Mouse (Mus musculus): Measurements from ENCODE around the gene Ddx56. TPM values are rescaled to one million over a fixed set of nuclear protein-coding genes. Genes with fewer than 3 reads are reported as not detected.
"Not testable (repeated sequence)": the region's sequence is repeated elsewhere in the genome, so short reads cannot be mapped to it uniquely, and the experiment has no call there.

Gene Ddx56
- polyA plus RNA-seq, 1 experiment from 2014 or later, result 80.5 TPM

DNA sequence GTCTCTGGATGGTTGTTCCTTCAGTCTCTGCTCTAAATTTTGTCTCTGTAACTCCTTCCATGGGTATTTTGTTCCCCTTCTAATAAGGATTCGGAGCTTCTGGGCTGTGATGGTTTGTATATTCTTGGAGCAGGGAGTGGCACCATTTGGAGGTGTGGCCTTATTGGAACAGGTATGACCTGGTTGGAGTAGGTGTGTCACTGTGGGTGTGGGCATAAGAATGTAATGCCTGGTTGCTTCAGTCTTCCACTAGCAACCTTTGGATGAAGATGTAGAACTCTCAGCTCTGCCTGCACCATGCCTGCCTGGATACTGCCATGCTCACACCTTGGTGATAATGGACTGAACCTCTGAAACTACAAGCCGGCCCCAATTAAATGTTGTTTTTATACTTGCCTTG lies 13.0 kb downstream of the Ddx56 start:
- not testable (repeated sequence) for H3K27me3 ChIP-seq; H3K9me3 ChIP-seq (replicated peaks); H3K9ac ChIP-seq; H3K4me3 ChIP-seq; ATAC-seq (ENCODE audit: low FRiP score); H3K4me1 ChIP-seq; H3K4me2 ChIP-seq (replicated peaks); H3K27ac ChIP-seq
- 94% methylated on average over 2 of the region's 2 CpGs for WGBS
- peaks cover 23% of the 10 kb centered on the region for H3K36me3 ChIP-seq

DNA sequence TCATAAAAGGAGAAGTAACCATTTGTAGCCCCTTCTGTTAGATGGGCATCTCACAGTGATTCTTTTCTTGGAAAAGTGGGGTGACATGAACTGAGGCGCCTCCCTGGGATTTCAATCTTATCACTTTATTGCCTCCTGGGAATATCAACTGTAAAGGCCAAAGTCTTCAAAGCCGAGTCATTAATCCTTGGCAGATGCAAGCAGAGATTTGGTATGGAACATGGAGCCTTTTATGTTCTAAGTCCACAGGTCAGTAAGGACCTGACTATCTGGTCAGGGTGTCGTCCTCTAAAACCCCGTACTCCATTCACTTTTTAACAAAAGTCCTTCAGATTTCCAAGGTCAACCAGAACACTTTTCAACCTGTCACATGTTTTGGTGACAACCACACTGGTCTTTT lies 14.7 kb downstream of the Ddx56 start:
- no peak overlapping the region for H3K27ac ChIP-seq
- no peak overlapping the region for H3K4me3 ChIP-seq
- no peaks in the 10 kb centered on the region for H3K9me3 ChIP-seq (replicated peaks)
- H3K36me3 ChIP-seq, result peaks cover 6% of the 10 kb centered on the region
- no peaks in the 10 kb centered on the region for H3K27me3 ChIP-seq
- no peak for ATAC-seq (ENCODE audit: low FRiP score)
- H3K9ac ChIP-seq, result no peak overlapping the region
- 87% methylated on average over 4 of the region's 4 CpGs for WGBS
- no peak overlapping the region for H3K4me2 ChIP-seq (replicated peaks)
- H3K4me1 ChIP-seq, result no peaks in the 10 kb centered on the region

DNA sequence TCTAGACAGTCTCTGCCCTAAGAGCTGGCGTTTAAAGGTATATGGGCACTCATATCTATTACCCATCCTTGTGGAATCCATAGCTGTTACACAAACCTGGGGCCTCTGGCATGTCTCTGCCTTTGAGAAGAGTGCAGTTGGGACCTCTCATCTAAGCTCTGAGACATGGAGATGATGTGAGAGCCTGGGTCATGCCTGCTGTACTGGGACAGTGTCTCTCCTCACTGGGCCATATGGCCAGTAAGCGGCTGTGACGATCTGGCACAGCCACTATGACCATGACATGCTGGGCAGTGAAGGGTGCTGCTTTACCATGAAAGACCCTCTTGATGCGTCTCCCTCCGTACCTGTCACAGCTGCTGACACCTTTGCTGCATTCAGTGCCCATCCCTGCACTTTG lies 15.3 kb downstream of the Ddx56 start:
- Histone ChIP-seq H3K4me3 (no peak overlapping the region), H3K27ac (no peak overlapping the region), H3K4me2 (replicated peaks) (no peak overlapping the region), H3K27me3 (no peaks in the 10 kb centered on the region), H3K36me3 (no peaks in the 10 kb centered on the region), H3K9me3 (replicated peaks) (no peaks in the 10 kb centered on the region), H3K4me1 (no peaks in the 10 kb centered on the region), H3K9ac (no peak overlapping the region)
- 88% methylated on average over 5 of the region's 5 CpGs for WGBS
- no peak for ATAC-seq (ENCODE audit: low FRiP score)

DNA sequence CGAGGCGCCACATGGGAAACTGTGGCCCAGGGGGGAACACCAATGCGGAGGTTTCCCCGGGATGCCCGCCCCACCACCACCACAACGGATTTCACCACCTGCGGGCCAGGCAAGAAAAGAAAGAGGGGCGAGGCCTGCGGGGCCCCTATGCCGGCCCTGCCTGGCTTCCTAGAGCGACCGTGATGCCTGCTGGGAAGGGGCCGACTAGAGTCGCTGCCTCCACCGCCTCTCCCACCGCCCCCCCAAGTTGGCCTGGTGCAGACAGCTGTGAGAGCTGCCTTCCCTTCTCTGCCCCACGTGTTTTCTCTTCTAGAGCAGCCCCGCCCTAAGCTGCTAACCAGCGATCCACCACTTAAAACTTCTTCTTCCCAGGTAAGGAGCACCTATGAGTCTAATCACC lies 22.9 kb downstream of the Ddx56 start:
- WGBS, result 51% methylated on average over 19 of the region's 19 CpGs
- Histone ChIP-seq H3K27ac (no peak overlapping the region), H3K4me3 (no peak overlapping the region)

DNA sequence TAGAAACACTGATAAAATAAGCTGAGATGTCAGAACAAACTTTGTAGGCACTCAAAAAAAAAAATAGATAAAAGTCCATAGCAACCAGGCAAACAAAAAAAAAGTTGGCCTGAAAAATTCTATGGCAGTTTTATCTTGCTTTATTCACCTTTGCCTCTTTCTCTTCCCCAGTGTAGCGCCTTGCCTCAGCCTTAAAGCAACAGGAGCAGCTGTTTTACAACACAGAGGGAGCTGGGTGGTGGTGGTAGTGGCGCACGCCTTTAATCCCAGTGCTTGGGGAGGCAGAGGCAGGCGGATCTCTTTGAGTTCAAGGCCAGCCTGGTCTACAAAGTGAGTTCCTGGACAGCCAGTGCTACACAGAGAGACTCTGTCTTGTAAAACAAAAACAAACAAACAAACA lies 34.5 kb downstream of the Ddx56 start:
- Histone ChIP-seq H3K9me3 (replicated peaks) (peaks cover 7% of the 10 kb centered on the region; the same call in 1 of the 2 replicates), H3K36me3 (no peaks in the 10 kb centered on the region), H3K4me3 (no peak overlapping the region), H3K27ac (no peak overlapping the region), H3K4me1 (no peaks in the 10 kb centered on the region), H3K9ac (no peak overlapping the region), H3K27me3 (no peaks in the 10 kb centered on the region), H3K4me2 (replicated peaks) (no peak overlapping the region)
- WGBS, result 83% methylated on average over 4 of the region's 4 CpGs
- ATAC-seq (ENCODE audit: low FRiP score), result no peak

More for the DNA sequence above, 22.9 kb downstream of the Ddx56 start:
- Histone ChIP-seq H3K36me3 (no peaks in the 10 kb centered on the region), H3K27me3 (no peaks in the 10 kb centered on the region), H3K4me2 (replicated peaks) (no peak overlapping the region), H3K9me3 (replicated peaks) (no peaks in the 10 kb centered on the region), H3K4me1 (no peaks in the 10 kb centered on the region), H3K9ac (no peak overlapping the region)
- ATAC-seq (ENCODE audit: low FRiP score), result no peak

DNA sequence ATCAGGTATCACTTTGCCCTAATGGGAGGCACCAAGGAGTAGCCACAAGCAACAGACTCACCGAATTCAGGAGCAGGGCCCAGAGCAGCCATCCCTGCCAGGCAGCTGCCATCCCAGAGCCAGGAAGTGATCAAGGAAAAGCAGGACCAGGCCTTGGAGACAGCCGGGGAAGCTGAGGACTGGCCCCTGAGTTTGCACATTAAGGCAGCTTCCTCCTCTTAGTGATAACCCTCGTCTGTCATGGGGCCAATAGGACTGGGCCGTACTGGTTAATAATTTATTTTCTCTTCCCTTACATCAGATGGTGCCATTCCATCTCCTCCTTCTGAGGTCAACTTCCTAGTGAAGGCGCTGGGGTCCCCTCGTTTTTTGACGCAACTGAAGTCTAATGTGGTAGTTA lies 37.6 kb downstream of the Ddx56 start, which contains the start of gene Npc1l1:
Gene Npc1l1, minus strand, starts transcription at position 132 of the 400 bp plus-strand sequence.
- H3K27ac ChIP-seq, result no peak within 1 kb of the TSS
- H3K36me3 ChIP-seq, result no peaks in the 10 kb centered on the region
- no peak within 1 kb of the TSS for H3K4me2 ChIP-seq (replicated peaks)
- WGBS, result 80% methylated on average over 7 of the region's 7 CpGs
- H3K27me3 ChIP-seq, result no peaks in the 10 kb centered on the region
- ATAC-seq (ENCODE audit: low FRiP score), result no peak
- no peak within 1 kb of the TSS for H3K4me3 ChIP-seq
- no peak within 1 kb of the TSS for H3K9ac ChIP-seq
- no peaks in the 10 kb centered on the region for H3K9me3 ChIP-seq (replicated peaks)
- no peaks in the 10 kb centered on the region for H3K4me1 ChIP-seq

DNA sequence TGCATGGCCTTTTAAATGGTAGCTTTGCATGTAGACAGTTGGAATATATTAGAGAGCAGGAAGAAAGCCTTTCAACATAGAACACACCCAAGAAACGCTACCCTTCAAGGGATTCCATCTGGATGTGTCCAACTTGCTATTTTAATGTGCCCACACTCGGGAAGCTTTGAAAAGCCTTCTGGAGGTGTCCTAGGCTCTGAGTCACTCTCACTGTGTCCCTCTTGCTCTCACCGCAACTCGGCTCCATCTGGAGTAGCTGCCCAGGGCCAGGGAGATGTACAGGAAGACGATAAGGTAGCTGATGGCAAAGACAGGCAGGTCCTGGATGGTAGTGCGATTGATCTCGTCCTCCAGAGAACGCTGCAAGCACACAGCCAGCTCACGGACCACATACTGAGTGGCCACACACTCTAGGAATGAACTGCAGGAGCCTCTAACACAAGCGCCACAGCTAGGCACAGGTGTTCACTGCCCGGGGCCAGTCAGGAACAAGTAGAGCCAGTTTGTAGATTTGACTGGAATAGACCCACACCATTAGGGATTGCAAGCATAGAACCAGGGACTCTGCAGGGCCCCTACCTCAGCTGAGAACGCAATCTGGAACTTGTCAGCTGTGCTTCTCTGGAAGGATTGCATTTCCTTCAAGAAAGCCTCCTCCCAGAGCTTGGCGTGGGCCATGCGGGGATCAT lies 42.9 kb downstream of the Ddx56 start:
- Histone ChIP-seq H3K4me1 (no peaks in the 10 kb centered on the region), H3K27me3 (peaks cover 4% of the 10 kb centered on the region; the same call in 1 of the 2 replicates), H3K36me3 (no peaks in the 10 kb centered on the region), H3K27ac (no peak overlapping the region), H3K4me2 (replicated peaks) (no peak overlapping the region), H3K9ac (no peak overlapping the region), H3K9me3 (replicated peaks) (no peaks in the 10 kb centered on the region), H3K4me3 (no peak overlapping the region)
- 82% methylated on average over 14 of the region's 14 CpGs for whole genome bisulfite sequencing
- no peak for ATAC-seq (ENCODE audit: low FRiP score)

DNA sequence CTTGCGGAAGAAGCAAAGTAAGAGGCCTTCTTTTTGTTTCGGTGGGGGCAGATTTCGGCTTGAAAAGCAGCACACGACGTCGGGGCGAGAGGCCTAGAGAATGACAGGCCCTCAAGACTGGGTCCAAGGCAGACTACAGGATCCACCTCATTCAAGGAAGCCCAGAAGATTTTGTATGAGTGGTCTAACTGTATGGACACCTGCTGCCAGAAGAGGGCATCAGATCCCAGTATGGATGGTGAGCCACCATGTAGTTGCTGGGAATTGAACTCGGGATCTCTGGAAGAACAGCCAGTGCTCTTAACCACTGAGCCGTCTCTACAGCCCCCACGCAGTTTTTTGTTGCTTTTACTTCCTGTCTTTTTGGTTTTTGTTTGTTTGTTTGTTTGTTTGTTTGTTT lies 45.4 kb downstream of the Ddx56 start:
- 96% methylated on average over 10 of the region's 10 CpGs for WGBS
- no peaks in the 10 kb centered on the region for H3K9me3 ChIP-seq (replicated peaks)
- no peak overlapping the region for H3K4me3 ChIP-seq
- ATAC-seq (ENCODE audit: low FRiP score), result no peak
- H3K27ac ChIP-seq, result no peak overlapping the region
- H3K4me2 ChIP-seq (replicated peaks), result no peak overlapping the region
- H3K4me1 ChIP-seq, result no peaks in the 10 kb centered on the region
- no peak overlapping the region for H3K9ac ChIP-seq
- H3K36me3 ChIP-seq, result no peaks in the 10 kb centered on the region
- H3K27me3 ChIP-seq, result peaks cover 4% of the 10 kb centered on the region; the same call in 1 of the 2 replicates

DNA sequence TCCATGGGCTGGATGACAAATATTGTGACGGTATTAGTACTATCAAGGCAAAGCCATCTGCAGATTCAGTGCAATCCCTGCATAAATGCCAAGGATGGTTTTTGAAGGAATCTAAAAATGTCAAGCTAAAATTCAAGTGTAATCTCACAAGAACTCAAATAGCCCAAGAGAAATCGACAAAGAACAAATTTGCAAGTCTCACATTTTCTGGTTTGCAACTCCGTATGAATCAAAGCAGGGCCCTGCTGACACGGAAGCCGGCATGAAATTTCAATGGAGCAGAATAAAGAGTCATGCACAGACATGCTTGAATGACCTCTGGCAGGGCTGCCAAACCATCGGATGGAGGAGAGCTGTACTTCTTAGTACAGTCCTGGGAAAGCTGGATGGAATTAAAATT lies 47.6 kb downstream of the Ddx56 start:
- Histone ChIP-seq H3K4me2 (replicated peaks) (no peak overlapping the region), H3K36me3 (no peaks in the 10 kb centered on the region), H3K4me3 (no peak overlapping the region), H3K27me3 (peaks cover 4% of the 10 kb centered on the region; the same call in 1 of the 2 replicates), H3K9ac (no peak overlapping the region), H3K4me1 (no peaks in the 10 kb centered on the region), H3K27ac (no peak overlapping the region), H3K9me3 (replicated peaks) (no peaks in the 10 kb centered on the region)
- ATAC-seq (ENCODE audit: low FRiP score), result no peak
- 84% methylated on average over 6 of the region's 6 CpGs for WGBS

DNA sequence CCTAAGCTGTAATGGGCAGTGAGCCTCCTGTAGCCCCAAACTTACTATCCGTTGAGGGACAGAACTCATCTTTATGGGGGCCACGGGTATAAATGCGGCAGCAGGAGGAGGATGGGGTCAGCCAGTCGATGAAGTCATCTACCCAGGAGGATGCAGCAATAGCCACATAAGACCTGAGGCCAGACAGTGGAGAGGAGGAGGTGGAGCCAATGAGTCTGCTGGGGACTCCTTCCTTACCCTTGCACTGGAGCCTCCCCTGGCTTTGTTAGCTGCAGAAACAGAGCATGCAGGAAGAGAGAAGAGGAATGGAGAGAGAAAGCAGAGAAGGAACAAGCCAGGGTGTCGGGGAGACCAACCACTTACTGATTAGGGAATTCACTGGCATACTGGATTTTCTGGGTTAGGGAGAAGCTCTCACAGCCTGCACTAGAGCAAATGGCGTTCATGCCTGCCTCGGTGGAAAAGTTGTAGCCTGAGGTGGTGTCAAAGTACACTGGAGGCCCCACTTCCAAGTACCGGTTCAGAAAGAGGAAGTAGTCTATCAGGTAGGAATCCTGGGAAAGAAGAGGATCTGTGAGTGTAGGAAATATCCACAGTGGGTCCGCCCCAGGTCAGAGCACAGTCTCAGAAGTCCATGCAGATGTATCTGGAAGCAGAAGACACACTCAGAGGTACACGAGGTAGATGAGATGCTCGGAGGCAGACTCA lies 49.2 kb downstream of the Ddx56 start:
- H3K27me3 ChIP-seq, result peaks cover 4% of the 10 kb centered on the region; the same call in 1 of the 2 replicates
- no peak for ATAC-seq (ENCODE audit: low FRiP score)
- no peak overlapping the region for H3K9ac ChIP-seq
- no peaks in the 10 kb centered on the region for H3K4me1 ChIP-seq
- H3K27ac ChIP-seq, result no peak overlapping the region
- no peak overlapping the region for H3K4me3 ChIP-seq
- no peak overlapping the region for H3K4me2 ChIP-seq (replicated peaks)
- 89% methylated on average over 11 of the region's 11 CpGs for WGBS
- no peaks in the 10 kb centered on the region for H3K36me3 ChIP-seq
- H3K9me3 ChIP-seq (replicated peaks), result no peaks in the 10 kb centered on the region

DNA sequence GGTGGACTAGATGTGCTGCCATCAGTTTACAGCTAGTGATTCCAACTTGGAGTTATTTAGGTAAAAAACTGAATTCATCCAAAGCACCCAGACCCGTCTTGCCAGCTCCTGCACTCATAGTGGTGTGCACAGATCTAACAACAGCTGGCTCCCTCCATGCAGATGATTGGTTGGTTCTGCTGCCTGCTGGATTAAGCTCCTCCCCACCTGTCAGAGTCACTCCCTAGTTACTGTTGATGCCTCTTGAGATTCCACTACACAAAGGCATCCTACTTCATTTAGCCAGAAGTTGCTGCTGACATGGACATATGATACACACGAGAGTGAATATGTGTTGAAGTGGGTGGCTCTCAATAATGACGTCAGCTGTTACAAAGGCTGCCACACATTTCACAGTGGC lies 50.7 kb downstream of the Ddx56 start:
- no peaks in the 10 kb centered on the region for H3K36me3 ChIP-seq
- H3K9ac ChIP-seq, result no peak overlapping the region
- no peak overlapping the region for H3K4me3 ChIP-seq
- ATAC-seq (ENCODE audit: low FRiP score), result no peak
- WGBS, result 56% methylated on average over 3 of the region's 3 CpGs
- no peak overlapping the region for H3K27ac ChIP-seq
- no peaks in the 10 kb centered on the region for H3K27me3 ChIP-seq
- H3K4me2 ChIP-seq (replicated peaks), result no peak overlapping the region
- no peaks in the 10 kb centered on the region for H3K9me3 ChIP-seq (replicated peaks)
- H3K4me1 ChIP-seq, result no peaks in the 10 kb centered on the region
